Mouse (Mus musculus): ENCODE results near the gene Slit1. TPM values are rescaled to one million over a fixed set of nuclear protein-coding genes. Genes with fewer than 3 reads are reported as not detected.

The Slit1 gene
- polyA plus RNA-seq, 1 experiment from 2014 or later, result 0.12 TPM

- TF ChIP-seq EP300 (IDR thresholded peaks at IDR 0.05; ENCODE audit: low read depth) (no peak), CTCF (IDR thresholded peaks at IDR 0.05; ENCODE audit: low read depth) (no peak)
These were observed 47.0 kb downstream of the Slit1 start for GRCm38 (mm10) chr19:41696443-41696842.

GRCm38 (mm10) chr19:41695046-41695445 lies 48.4 kb downstream of the Slit1 start:
- Histone ChIP-seq H3K36me3 (replicated peaks; ENCODE audit: insufficient read depth, low read length) (no peaks in the 10 kb centered on the region), H3K4me1 (ENCODE audit: insufficient read depth) (no peaks in the 10 kb centered on the region), H3K4me2 (ENCODE audit: low read depth, low read length) (no peak overlapping the region), H3K27me3 (ENCODE audit: insufficient read depth, low read length) (0 out of 2 replicates have a peak, but pooled peaks cover 2% of the 10 kb centered on the region), H3K27ac (ENCODE audit: low read depth) (no peak overlapping the region), H3K9me3 (ENCODE audit: low read length) (no peaks in the 10 kb centered on the region), H3K4me3 (ENCODE audit: low read depth, low read length) (no peak overlapping the region), H3K9ac (replicated peaks) (no peak overlapping the region)
- DNase-seq (no peak), ATAC-seq (no peak)
- 64% methylated on average over 6 of the region's 6 CpGs for WGBS (ENCODE audit: insufficient replicate concordance)
- TF ChIP-seq EP300 (IDR thresholded peaks at IDR 0.05; ENCODE audit: low read depth) (no peak), CTCF (IDR thresholded peaks at IDR 0.05; ENCODE audit: low read depth) (no peak)

More at GRCm38 (mm10) chr19:41696443-41696842, 47.0 kb downstream of the Slit1 start:
- H3K27ac ChIP-seq (ENCODE audit: low read depth), result no peak overlapping the region
- DNase-seq (no peak), ATAC-seq (no peak)
- H3K4me2 ChIP-seq (ENCODE audit: low read depth, low read length), result no peak overlapping the region
- no peaks in the 10 kb centered on the region for H3K36me3 ChIP-seq (replicated peaks; ENCODE audit: insufficient read depth, low read length)
- WGBS (ENCODE audit: insufficient replicate concordance), result 56% methylated on average over 9 of the region's 9 CpGs
- H3K4me1 ChIP-seq (ENCODE audit: insufficient read depth), result no peaks in the 10 kb centered on the region
- H3K9ac ChIP-seq (replicated peaks), result no peak overlapping the region
- H3K27me3 ChIP-seq (ENCODE audit: insufficient read depth, low read length), result 0 out of 2 replicates have a peak, but pooled peaks cover 2% of the 10 kb centered on the region
- no peak overlapping the region for H3K4me3 ChIP-seq (ENCODE audit: low read depth, low read length)
- no peaks in the 10 kb centered on the region for H3K9me3 ChIP-seq (ENCODE audit: low read length)

- TF ChIP-seq EP300 (IDR thresholded peaks at IDR 0.05; ENCODE audit: low read depth), result no peak
- no peak for TF ChIP-seq CTCF (IDR thresholded peaks at IDR 0.05; ENCODE audit: low read depth)
- H3K4me1 ChIP-seq (ENCODE audit: insufficient read depth), result no peaks in the 10 kb centered on the region
These were observed 48.9 kb downstream of the Slit1 start for GRCm38 (mm10) chr19:41694610-41695009.

GRCm38 (mm10) chr19:41693727-41694126 lies 49.7 kb downstream of the Slit1 start:
- ATAC-seq (no peak), DNase-seq (no peak)
- no peaks in the 10 kb centered on the region for H3K9me3 ChIP-seq (ENCODE audit: low read length)
- no peaks in the 10 kb centered on the region for H3K4me1 ChIP-seq (ENCODE audit: insufficient read depth)
- 0 out of 2 replicates have a peak, but pooled peaks cover 2% of the 10 kb centered on the region for H3K27me3 ChIP-seq (ENCODE audit: insufficient read depth, low read length)
- H3K9ac ChIP-seq (replicated peaks), result no peak overlapping the region
- TF ChIP-seq CTCF (IDR thresholded peaks at IDR 0.05; ENCODE audit: low read depth), result no peak
- TF ChIP-seq EP300 (IDR thresholded peaks at IDR 0.05; ENCODE audit: low read depth), result no peak
- H3K36me3 ChIP-seq (replicated peaks; ENCODE audit: insufficient read depth, low read length), result no peaks in the 10 kb centered on the region
- no peak overlapping the region for H3K4me2 ChIP-seq (ENCODE audit: low read depth, low read length)
- H3K27ac ChIP-seq (ENCODE audit: low read depth), result no peak overlapping the region
- H3K4me3 ChIP-seq (ENCODE audit: low read depth, low read length), result no peak overlapping the region
- 40% methylated on average over 5 of the region's 5 CpGs for WGBS (ENCODE audit: insufficient replicate concordance)

More at GRCm38 (mm10) chr19:41694610-41695009, 48.9 kb downstream of the Slit1 start:
- Histone ChIP-seq H3K27ac (ENCODE audit: low read depth) (no peak overlapping the region), H3K9ac (replicated peaks) (no peak overlapping the region), H3K9me3 (ENCODE audit: low read length) (no peaks in the 10 kb centered on the region), H3K27me3 (ENCODE audit: insufficient read depth, low read length) (0 out of 2 replicates have a peak, but pooled peaks cover 2% of the 10 kb centered on the region), H3K4me3 (ENCODE audit: low read depth, low read length) (no peak overlapping the region), H3K36me3 (replicated peaks; ENCODE audit: insufficient read depth, low read length) (no peaks in the 10 kb centered on the region), H3K4me2 (ENCODE audit: low read depth, low read length) (no peak overlapping the region)
- ATAC-seq (no peak), DNase-seq (no peak)
- WGBS (ENCODE audit: insufficient replicate concordance), result 37% methylated on average over 9 of the region's 9 CpGs

DNA sequence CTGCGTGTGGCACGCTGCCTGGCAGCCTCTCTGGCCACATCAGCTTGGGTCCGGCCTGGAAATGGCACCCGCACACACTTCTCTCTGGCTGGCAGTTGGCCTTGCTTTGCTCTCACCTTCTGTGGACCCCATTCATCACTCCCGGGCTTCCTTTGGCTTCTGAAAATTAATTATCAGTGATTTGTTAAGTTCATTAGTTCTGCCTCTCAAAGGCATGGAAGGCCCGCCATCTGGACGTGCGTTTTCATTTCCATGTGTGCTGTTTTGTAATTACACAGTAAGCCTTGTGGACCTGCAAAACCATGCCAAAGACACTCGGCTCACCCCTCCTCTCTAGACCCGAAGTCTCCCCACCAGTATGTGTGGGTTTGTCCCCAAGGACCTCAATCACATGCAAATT lies 53.4 kb downstream of the Slit1 start:
- no peak for ATAC-seq
- H3K4me1 ChIP-seq (ENCODE audit: insufficient read depth), result no peaks in the 10 kb centered on the region
- H3K27ac ChIP-seq (ENCODE audit: low read depth), result no peak overlapping the region
- no peaks in the 10 kb centered on the region for H3K27me3 ChIP-seq (ENCODE audit: insufficient read depth, low read length)
- no peaks in the 10 kb centered on the region for H3K36me3 ChIP-seq (replicated peaks; ENCODE audit: insufficient read depth, low read length)
- WGBS (ENCODE audit: insufficient replicate concordance), result 76% methylated on average over 10 of the region's 10 CpGs
- no peak overlapping the region for H3K4me2 ChIP-seq (ENCODE audit: low read depth, low read length)
- H3K4me3 ChIP-seq (ENCODE audit: low read depth, low read length), result no peak overlapping the region
- no peaks in the 10 kb centered on the region for H3K9me3 ChIP-seq (ENCODE audit: low read length)
- no peak overlapping the region for H3K9ac ChIP-seq (replicated peaks)
- no peak for TF ChIP-seq EP300 (IDR thresholded peaks at IDR 0.05; ENCODE audit: low read depth)
- TF ChIP-seq CTCF (IDR thresholded peaks at IDR 0.05; ENCODE audit: low read depth), result no peak
- no peak for DNase-seq

DNA sequence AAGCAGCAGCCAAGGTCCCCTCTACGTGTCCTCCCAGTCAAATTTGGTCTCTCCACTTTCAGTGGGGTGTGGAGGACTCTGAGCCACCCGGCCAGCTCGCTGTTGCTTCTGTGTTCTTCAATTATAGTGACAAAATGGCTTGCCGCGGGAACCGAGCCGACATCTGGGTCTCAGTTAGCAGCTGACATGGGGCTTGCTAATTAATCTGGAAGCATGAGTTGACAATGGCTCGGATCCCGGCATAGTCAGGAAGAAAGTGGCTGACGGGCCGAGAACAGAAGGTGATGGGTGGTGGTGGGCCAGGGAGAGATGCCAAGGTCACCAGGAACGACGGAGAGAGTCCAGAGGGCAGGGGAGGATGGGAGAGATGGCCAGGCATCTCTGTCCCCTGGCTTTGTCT lies 55.2 kb downstream of the Slit1 start:
- DNase-seq, result no peak
- no peaks in the 10 kb centered on the region for H3K9me3 ChIP-seq (ENCODE audit: low read length)
- TF ChIP-seq EP300 (IDR thresholded peaks at IDR 0.05; ENCODE audit: low read depth), result no peak
- no peak for TF ChIP-seq CTCF (IDR thresholded peaks at IDR 0.05; ENCODE audit: low read depth)
- no peak overlapping the region for H3K9ac ChIP-seq (replicated peaks)
- no peak for ATAC-seq
- WGBS (ENCODE audit: insufficient replicate concordance), result 64% methylated on average over 13 of the region's 13 CpGs
- no peaks in the 10 kb centered on the region for H3K36me3 ChIP-seq (replicated peaks; ENCODE audit: insufficient read depth, low read length)
- H3K27ac ChIP-seq (ENCODE audit: low read depth), result no peak overlapping the region
- H3K27me3 ChIP-seq (ENCODE audit: insufficient read depth, low read length), result no peaks in the 10 kb centered on the region
- no peaks in the 10 kb centered on the region for H3K4me1 ChIP-seq (ENCODE audit: insufficient read depth)
- no peak overlapping the region for H3K4me3 ChIP-seq (ENCODE audit: low read depth, low read length)
- no peak overlapping the region for H3K4me2 ChIP-seq (ENCODE audit: low read depth, low read length)

DNA sequence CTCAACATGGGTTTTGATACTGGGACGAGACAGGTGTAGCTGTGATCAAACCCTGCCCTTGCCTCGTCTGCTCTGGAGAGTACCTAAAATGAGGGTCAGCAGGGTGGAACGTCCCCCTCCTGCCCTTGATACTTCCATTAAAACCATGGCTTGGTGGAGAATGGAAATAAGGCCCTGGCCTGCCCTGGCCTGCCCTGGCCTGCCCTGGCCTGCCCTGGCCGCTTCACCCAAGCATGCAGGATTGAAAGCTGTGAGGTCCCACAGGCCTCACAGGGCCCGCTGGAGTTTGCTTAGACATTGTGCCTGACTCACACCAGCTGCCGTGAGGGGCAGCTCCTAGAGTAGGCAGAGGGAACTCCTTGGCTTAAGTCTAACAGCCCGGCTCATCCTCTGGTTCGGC lies 55.6 kb downstream of the Slit1 start:
- ATAC-seq, result no peak
- TF ChIP-seq EP300 (IDR thresholded peaks at IDR 0.05; ENCODE audit: low read depth), result no peak
- TF ChIP-seq CTCF (IDR thresholded peaks at IDR 0.05; ENCODE audit: low read depth), result no peak
- WGBS (ENCODE audit: insufficient replicate concordance), result 69% methylated on average over 8 of the region's 8 CpGs

More for the DNA sequence above, 55.6 kb downstream of the Slit1 start:
- Histone ChIP-seq H3K27ac (ENCODE audit: low read depth) (no peak overlapping the region), H3K9ac (replicated peaks) (no peak overlapping the region), H3K9me3 (ENCODE audit: low read length) (no peaks in the 10 kb centered on the region), H3K36me3 (replicated peaks; ENCODE audit: insufficient read depth, low read length) (no peaks in the 10 kb centered on the region), H3K4me3 (ENCODE audit: low read depth, low read length) (no peak overlapping the region), H3K4me2 (ENCODE audit: low read depth, low read length) (no peak overlapping the region), H3K27me3 (ENCODE audit: insufficient read depth, low read length) (no peaks in the 10 kb centered on the region), H3K4me1 (ENCODE audit: insufficient read depth) (no peaks in the 10 kb centered on the region)
- DNase-seq, result no peak
